In the genomic region with DNA sequence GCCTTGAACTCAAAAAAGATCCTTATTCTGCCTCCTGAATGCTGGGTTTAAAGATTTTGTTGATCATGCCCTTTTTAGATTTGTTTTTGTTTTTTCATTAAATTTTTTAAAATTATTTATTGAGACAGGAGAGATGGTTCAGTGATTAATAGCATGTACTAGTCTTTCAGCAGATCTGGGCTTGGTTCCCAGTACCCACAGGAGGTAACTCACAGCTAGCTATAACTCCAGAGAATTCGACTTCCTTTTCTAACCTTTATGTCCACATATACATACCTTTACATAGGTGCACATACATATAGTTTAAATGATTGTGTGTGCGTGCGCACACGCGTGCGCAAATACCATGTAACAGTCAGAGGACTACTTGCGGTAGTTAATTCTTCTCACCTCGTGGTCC, we compare ENCODE assay signal across 19 mouse cellular contexts. TPM values are rescaled to one million over a fixed set of nuclear protein-coding genes. Genes with fewer than 3 reads are reported as not detected.
A peak's percentile ranks its signal among the peaks of the same experiment; 100 is the strongest.
DNase-seq lines count a peak whose midpoint lies in the region; TF ChIP-seq lines count a peak whose summit lies in the region.
"Had no signal": no experiment of that assay in that cellular context is flagged by ENCODE, and none has a peak within 500 bp of the region (broad histone marks: within the 10 kb centered on the region; RNA-seq: fewer than 3 reads in every experiment).

No protein-coding gene starts in this region.

- WGBS in cerebellum, adult 2 months, result 83% methylated on average over 8 of the region's 8 CpGs

- TF ChIP-seq POLR2A in cerebellum, adult 2 months (IDR thresholded peaks at IDR 0.05; ENCODE audit: borderline replicate concordance, insufficient read depth, low read length), result no peak

- H3K27me3 ChIP-seq in cerebellum, adult 2 months (ENCODE audit: control insufficient read depth, insufficient read depth, low read length), result no peaks in the 10 kb centered on the region
- H3K27me3 ChIP-seq: CH12.LX; embryonic facial prominence, embryonic 15.5 days; heart, embryonic 13.5 days; hindbrain, embryonic 15.5 days; Patski had no signal

- H3K4me3 ChIP-seq in cerebellum, adult 2 months (replicated peaks; ENCODE audit: insufficient read depth, low read depth, low read length), result no peak overlapping the region
- H3K4me3 ChIP-seq: embryonic facial prominence, embryonic 15.5 days; erythroblast, embryonic 14.5 days; forebrain, embryonic 10.5 days; heart, embryonic 13.5 days; hindbrain, embryonic 15.5 days had no signal

- DNase-seq in cerebellum, adult 2 months, result peak; percentile 46 to 61
- DNase-seq in cerebellum, postnatal 4 days (ENCODE audit: low spot score in 2 of 2), result no peak
- peak; percentile 35 for DNase-seq in cerebellum, adult 8-10 months
- DNase-seq in cerebellum, postnatal 10 days, result peak; percentile 41 to 51
- DNase-seq in natural killer cell, adult 2 months (ENCODE audit: low spot score in 2 of 2), result no peak
- DNase-seq in right cerebral cortex, postnatal 10 days (ENCODE audit: low spot score in 2 of 2), result no peak
- DNase-seq: adrenal gland, adult 2 months; adrenal gland, postnatal 25 days; embryo, embryonic 11 days; gastrocnemius, postnatal 36 days; heart, adult 11 months; heart, postnatal 36 days had no signal

- no peak for TF ChIP-seq CTCF in cerebellum, adult 2 months (IDR thresholded peaks at IDR 0.05; ENCODE audit: borderline replicate concordance, insufficient read depth, low read depth, low read length)

- no peak overlapping the region; the same call in 1 of the 2 replicates for H3K27ac ChIP-seq in cerebellum, adult 2 months (ENCODE audit: insufficient read depth, low read length)
- H3K27ac ChIP-seq: embryonic facial prominence, embryonic 15.5 days; forebrain, embryonic 10.5 days; heart, embryonic 13.5 days; hindbrain, embryonic 15.5 days had no signal

- no peaks in the 10 kb centered on the region; the same call in 1 of the 2 replicates for H3K4me1 ChIP-seq in cerebellum, adult 2 months (ENCODE audit: control insufficient read depth, insufficient read depth, low read length)
- H3K4me1 ChIP-seq: embryonic facial prominence, embryonic 15.5 days; forebrain, embryonic 10.5 days; heart, embryonic 13.5 days; hindbrain, embryonic 15.5 days had no signal

RNA-seq across cellular contexts. Expression of gene Rapsn, which starts 26.9 kb away (rescaled TPM):
- polyA plus RNA-seq in cerebellum, adult 2 months (2012; rRNA removed), result 1.0 and 1.5 TPM in 2 replicates
- polyA plus RNA-seq: erythroblast, embryonic 14.5 days had no signal

RNA-seq across cellular contexts. Expression of gene Psmc3, which starts 45.3 kb away (rescaled TPM):
- 194 and 199 TPM in 2 replicates for polyA plus RNA-seq in cerebellum, adult 2 months (2012; rRNA removed)

Comparison
In these comparisons a context has a peak if more than half of its experiments do, and no peak if none do; other contexts are left out.
1. DNase-seq: peak in cerebellum, adult 2 months (2 of 2), cerebellum, adult 8-10 months (single experiment) and cerebellum, postnatal 10 days (2 of 2); none in cerebellum, postnatal 4 days (0 of 2), natural killer cell, adult 2 months (0 of 2) and right cerebral cortex, postnatal 10 days (0 of 2).